Mouse (Mus musculus) kidney, postnatal 36 days (tissue): ENCODE measurements around the gene Prkg1.

Experiments used
- DNase-seq, 2 experiments: peaks; one replicate each; pipeline ENCODE4 v3.0.0; 2021 to 2022; ENCODE audit warnings: mixed read lengths in 2 of 2

The Prkg1 gene

GRCm38 (mm10) chr19:30827820-30828219 is 937.0 kb downstream of the Prkg1 start:
- no peak for DNase-seq

DNA sequence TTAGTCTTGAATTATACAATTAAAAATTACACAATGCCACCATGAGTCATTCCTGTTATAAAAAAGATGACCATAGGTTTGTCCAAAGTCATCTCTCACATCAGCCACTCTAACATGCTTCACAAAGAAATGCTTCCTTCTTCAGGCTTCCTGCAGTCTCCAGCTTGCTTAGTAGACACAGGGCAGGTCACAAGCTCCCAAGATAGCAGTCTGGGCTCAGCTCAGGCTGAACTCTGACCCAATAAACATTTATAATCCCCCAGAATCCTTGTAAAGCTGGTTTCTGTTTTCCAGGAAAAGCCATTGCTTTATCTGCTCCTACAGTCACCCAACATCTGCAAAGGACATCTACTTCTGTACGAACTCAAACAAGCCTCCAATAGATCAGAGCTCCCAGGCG is 938.7 kb downstream of the Prkg1 start:
- peak; percentile 7 to 33 for DNase-seq

- DNase-seq = no peak
Measured at GRCm38 (mm10) chr19:30815661-30816060, 949.2 kb downstream of the Prkg1 start.

- no peak for DNase-seq
Measured at GRCm38 (mm10) chr19:30806265-30806664, 958.6 kb downstream of the Prkg1 start.

DNA sequence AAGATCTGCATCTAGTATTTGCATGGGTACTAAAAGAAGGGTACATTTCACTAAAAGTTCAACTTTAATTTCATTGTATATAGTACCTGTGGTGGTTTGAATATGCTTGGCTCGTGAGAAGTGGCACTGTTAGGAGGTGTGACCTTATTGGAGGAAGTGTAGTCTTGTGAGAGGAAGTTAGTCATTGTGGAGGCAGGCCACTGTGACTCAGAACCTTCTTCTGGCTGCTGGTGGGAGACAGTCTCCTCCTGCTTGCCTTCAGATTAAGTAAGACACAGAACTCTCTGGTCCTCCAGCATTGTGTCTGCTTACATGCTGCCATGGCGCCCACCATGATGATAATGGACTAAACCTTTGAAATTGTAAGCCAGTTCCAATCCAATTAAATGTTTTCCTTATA is 984.0 kb downstream of the Prkg1 start:
- DNase-seq = no peak

GRCm38 (mm10) chr19:30768316-30768715 is 996.5 kb downstream of the Prkg1 start:
- no peak for DNase-seq

DNA sequence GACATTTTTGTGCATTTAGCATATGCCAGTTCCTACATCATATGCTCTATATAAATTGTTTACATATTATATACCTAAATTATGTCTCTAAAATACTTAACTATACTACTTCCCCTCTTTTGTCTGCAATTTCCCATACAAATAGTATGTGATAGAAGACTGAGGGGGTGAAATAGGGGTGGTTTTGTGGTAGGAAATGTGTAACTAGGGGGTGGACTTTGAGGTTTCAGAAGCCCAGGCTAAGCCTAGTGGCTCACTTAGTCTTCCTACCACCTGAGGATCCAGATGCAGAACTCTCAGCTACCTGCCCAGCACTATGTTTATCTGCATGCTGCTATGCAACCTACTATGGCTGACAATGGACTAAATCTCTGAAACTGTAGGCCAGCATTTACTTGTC is 1020.4 kb downstream of the Prkg1 start:
- DNase-seq = no peak

- no peak for DNase-seq
Measured at GRCm38 (mm10) chr19:30699130-30699529, 1065.7 kb downstream of the Prkg1 start.

DNA sequence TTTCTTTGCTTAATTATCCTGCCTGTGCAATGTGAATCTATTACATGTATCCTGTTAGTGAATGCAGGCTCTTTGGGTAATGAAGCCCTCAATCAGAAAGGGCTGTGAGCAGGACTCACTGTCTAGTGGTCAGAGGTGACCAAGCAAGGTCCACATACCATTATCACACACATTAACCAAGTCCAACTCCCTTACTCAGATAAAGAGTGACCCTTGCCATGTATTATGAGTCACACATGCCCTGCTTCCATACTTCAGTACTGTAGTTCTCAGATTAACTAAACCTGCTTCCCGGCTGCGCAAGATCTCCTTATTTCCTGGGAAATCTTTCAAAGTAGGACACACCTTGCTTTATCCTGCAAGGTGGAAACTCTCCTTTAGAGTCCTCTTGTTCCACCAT is 1073.6 kb downstream of the Prkg1 start:
- no peak for DNase-seq

DNA sequence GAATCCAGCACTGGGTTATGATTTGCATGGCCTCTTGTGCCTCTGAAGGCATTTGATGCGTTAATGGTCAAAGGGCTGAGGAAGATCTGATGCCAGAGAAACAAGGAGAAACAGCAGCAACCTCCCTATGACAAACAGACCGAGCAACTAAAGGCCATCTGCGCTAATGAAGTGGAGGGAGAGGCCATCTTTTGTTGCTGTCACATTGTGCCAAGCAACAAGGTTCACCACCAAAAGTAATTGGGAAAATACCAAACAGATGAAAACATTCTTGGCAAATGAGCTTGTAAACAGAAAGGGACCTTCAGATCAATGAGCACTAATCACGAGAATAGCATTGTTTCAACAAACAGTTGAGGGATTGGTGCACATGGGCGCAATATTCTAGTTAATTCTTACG is 1074.1 kb downstream of the Prkg1 start:
- no peak for DNase-seq

- DNase-seq = no peak
Measured at GRCm38 (mm10) chr19:30687942-30688341, 1076.9 kb downstream of the Prkg1 start.

DNA sequence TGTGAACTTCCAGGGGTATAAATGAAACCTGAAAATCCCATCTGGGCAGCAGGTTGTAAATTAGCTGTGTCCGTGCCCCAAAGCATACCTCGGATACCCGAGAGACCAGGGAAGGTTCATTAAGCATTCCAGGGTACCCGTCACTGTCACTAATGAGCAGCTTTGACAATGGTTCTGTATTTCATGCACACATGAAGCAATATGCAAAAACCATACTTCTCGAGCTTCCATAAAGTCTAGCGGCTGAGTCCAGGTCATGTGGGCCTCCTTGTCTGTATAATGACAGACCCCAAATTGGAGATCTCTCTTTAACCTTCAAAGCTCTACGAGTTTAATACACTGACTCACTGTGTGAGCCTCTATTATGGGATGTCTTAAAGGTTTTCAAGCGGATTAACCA is 1088.5 kb downstream of the Prkg1 start:
- DNase-seq = no peak

DNA sequence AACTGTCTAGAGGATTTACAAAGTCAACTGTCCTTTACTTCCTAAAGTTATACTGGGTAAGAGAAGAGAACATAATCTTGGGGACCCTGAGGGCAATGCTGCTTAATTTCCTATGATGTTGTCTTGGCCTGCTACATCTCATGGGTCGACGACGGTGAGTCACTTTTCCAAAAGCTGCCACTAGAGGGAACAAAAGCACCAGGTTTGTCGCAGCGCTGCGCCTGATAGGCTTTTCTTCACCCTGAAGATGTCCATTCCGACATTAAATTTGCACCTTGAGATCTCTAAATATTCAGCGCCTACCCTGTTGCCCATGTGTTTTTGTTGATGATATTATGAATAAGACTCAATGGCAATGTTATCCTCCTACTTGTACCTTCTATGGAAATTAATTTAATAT is 1100.6 kb downstream of the Prkg1 start:
- peak; percentile 53 to 79 for DNase-seq

DNA sequence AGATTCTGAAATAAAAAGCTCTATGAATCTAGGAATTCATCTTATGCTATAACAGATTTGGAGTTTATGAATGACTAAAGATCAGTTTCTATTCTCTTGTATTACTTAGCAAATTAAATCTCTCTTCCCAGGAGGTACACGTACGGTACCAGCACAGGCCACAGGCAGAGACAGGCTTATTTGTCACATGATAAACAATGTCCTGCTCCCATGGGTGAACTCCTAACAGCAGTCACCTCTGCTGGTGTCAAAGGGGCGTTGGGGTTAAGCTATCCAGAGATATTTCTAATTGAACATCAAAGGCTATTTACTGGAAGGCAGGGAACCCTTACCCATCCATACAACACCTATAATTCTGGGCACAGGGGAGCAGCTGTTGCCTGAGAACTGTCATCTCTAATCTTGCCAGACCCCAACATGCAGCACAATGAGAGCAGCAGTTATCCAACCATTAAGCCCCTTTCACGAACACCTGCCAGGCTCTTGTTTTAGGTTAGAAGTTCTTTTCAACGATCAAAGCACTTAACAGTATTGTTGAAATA is 1122.1 kb downstream of the Prkg1 start:
- DNase-seq = no peak

DNA sequence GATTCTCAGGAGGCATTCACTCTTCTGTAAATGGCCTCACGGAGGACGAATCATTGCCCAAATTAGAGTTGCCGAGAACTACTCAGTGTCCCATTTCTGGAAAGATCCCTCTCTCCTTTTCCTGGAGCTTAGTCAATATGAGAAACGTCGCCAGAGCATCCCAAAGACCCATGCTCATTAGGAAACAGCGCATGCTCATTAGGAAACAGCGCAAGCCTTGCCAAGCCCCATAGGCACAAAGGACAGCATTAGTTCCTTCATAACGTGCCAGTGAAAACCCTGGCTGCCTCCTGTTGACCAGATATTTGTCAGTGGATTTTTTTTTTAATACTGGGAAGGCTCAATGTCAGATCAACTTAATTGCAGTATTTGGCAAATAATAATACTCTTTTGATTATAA is 1127.4 kb downstream of the Prkg1 start:
- no peak for DNase-seq

DNA sequence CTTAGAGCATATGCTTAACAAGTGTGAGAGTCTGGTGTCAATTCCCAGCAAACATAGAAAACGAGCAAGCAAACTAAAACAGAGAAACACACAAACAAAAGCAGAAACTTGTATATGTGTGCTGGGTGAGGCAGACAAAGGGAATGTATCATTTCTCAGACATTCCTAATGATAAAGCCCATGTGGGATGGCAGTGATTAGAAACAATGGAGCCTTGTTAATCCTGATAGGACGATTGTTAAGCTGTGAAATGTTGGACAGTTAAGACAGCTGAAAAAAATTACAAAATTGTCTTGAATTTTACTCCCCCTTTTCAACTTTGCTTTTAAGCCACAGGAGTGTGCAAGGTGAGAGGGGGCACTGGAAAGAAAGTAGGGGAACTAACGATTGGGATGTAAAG is 1133.8 kb downstream of the Prkg1 start:
- no peak for DNase-seq

DNA sequence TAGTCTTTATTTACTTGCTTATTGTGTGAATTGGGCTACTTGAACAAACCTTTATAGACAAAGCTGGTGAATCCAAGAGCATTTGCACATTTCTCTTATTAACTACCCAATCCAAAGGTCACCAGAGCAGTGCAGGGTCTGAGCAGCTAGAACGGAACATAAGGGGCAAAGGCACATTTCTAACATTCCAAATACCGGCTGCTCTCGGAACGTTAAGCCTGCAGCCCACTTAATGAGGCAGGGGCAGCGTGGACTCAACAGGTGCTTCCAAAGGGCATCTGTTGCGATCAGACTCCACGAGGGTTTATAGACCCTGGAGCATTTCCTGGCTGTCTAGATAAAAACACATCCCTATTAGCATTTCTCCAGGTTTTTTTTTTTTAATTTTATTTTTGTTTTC is 1138.8 kb downstream of the Prkg1 start:
- DNase-seq = peak; percentile 35 to 65

- DNase-seq = peak; percentile 32 to 41
Measured at GRCm38 (mm10) chr19:30625391-30625790, 1139.4 kb downstream of the Prkg1 start.

- DNase-seq = no peak
Measured at GRCm38 (mm10) chr19:30623620-30624019, 1141.2 kb downstream of the Prkg1 start.

DNA sequence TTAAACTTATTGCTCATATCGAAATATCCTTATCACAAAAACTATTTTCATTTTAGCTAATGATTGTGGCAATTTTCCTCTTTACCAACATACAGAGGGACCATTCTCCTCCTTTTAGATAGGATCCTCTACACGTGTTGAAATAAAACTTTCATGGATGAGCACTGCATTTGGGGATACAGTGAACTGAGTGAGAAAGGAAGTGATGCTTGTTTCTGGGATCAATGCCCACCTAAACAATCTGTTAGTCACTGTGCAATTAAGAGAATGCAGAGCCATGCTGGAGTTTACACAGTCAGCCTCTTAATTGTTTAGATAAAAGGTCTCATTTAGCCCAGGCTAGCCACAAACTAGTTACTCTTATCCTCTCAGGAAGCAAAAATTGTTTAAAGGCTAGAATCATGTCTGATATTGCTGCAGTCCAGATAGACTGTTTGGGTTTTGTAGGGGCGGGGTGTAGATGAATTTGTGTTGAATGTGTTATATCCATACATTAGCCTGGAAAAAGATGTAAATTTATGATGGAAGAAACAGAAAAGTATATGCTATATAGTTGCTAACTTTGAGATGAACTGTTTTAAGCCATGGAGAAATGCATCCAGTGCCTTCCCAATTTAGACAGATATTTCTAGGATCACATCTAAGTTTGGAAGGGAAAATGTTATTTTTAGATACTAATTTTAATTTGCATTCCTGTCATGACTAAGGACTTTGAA is 1151.5 kb downstream of the Prkg1 start:
- DNase-seq = no peak

DNA sequence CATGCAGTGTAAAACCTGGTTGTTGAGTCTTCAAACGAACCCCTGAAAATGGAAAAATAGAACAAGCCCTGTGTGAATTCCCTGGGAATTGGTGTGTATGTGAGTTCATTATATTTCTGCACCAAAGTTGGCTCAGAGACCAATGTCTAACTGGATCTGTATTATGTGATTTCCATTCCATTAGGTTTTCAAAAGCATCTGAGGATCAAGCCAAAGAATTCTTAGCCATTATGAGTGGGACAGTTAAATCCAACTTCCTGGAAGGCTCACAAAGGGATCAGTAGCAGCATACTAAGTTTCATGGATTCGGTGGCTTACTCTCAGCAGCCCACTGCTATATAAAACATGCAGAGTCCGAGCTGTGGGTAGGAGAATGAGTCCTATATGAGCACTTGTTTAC is 1178.5 kb downstream of the Prkg1 start:
- DNase-seq = no peak

GRCm38 (mm10) chr19:30564516-30564915 is 1200.3 kb downstream of the Prkg1 start:
- no peak for DNase-seq

GRCm38 (mm10) chr19:30563876-30564275 is 1201.0 kb downstream of the Prkg1 start:
- no peak for DNase-seq

- DNase-seq = no peak
Measured at GRCm38 (mm10) chr19:30558024-30558423, 1206.8 kb downstream of the Prkg1 start.

DNA sequence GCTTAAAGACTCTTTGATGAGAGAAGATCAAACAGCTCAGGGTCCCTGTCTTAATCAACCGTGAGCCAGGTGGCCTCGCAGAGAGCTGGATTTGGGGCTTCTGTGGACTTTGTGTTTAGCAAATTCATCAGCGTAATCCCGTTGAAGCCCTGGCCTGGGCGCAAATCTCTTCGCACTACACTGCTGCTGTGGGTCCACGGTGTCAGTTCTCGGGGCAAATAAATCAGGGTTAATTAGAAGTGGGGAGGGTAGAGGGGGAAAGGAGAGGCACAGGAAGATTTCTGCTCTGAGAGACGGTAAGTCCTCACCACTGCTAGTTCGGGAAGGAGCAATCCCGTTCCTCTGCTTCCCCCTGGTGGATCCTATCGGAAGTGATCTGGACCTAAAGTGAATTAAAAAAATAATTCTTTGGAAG is 1210.4 kb downstream of the Prkg1 start:
- DNase-seq = peak; percentile 61 to 87
